Mouse (Mus musculus): ENCODE measurements around the gene Nop58. TPM values are rescaled to one million over a fixed set of nuclear protein-coding genes. Genes with fewer than 3 reads are reported as not detected.
A peak's percentile ranks its signal among the peaks of the same experiment; 100 is the strongest.

The Nop58 gene
- polyA plus RNA-seq, 1 experiment from 2014 or later, result 237 TPM

GRCm38 (mm10) chr1:59663456-59664135 is 21.2 kb upstream of the Nop58 start:
- no peak for ATAC-seq (ENCODE audit: insufficient read depth, low FRiP score, low TSS enrichment)
- no peak overlapping the region for H3K4me3 ChIP-seq (ENCODE audit: low read depth, low read length)
- 95% methylated on average over 3 of the region's 3 CpGs for WGBS

GRCm38 (mm10) chr1:59668871-59669270 is 15.9 kb upstream of the Nop58 start:
- H3K36me3 ChIP-seq (ENCODE audit: control insufficient read depth, insufficient read depth, low read length), result no peaks in the 10 kb centered on the region
- H3K27ac ChIP-seq (ENCODE audit: low read depth, low read length), result no peak overlapping the region
- H3K9me3 ChIP-seq (ENCODE audit: control insufficient read depth, low read length), result no peaks in the 10 kb centered on the region
- no peaks in the 10 kb centered on the region for H3K27me3 ChIP-seq (ENCODE audit: control insufficient read depth, insufficient read depth, low read length)
- WGBS, result 86% methylated on average over 2 of the region's 2 CpGs
- no peak overlapping the region for H3K9ac ChIP-seq (ENCODE audit: low read length)
- no peak for ATAC-seq (ENCODE audit: insufficient read depth, low FRiP score, low TSS enrichment)
- H3K4me1 ChIP-seq (ENCODE audit: control insufficient read depth, insufficient read depth, low read length), result peaks cover 8% of the 10 kb centered on the region
- H3K4me2 ChIP-seq (ENCODE audit: low read depth), result no peak overlapping the region
- no peak overlapping the region for H3K4me3 ChIP-seq (ENCODE audit: low read depth, low read length)
- DNase-seq (ENCODE audit: low spot score), result no peak

More at GRCm38 (mm10) chr1:59663456-59664135, 21.2 kb upstream of the Nop58 start:
- Histone ChIP-seq H3K9me3 (ENCODE audit: control insufficient read depth, low read length) (no peaks in the 10 kb centered on the region), H3K27ac (ENCODE audit: low read depth, low read length) (no peak overlapping the region), H3K4me1 (ENCODE audit: control insufficient read depth, insufficient read depth, low read length) (no peaks in the 10 kb centered on the region), H3K27me3 (ENCODE audit: control insufficient read depth, insufficient read depth, low read length) (no peaks in the 10 kb centered on the region), H3K4me2 (ENCODE audit: low read depth) (no peak overlapping the region), H3K36me3 (ENCODE audit: control insufficient read depth, insufficient read depth, low read length) (no peaks in the 10 kb centered on the region), H3K9ac (ENCODE audit: low read length) (no peak overlapping the region)
- no peak for DNase-seq (ENCODE audit: low spot score)

GRCm38 (mm10) chr1:59669962-59670630 is 14.7 kb upstream of the Nop58 start:
- Histone ChIP-seq H3K4me3 (ENCODE audit: low read depth, low read length) (peak overlapping the region; percentile 98), H3K4me1 (ENCODE audit: control insufficient read depth, insufficient read depth, low read length) (peaks cover 8% of the 10 kb centered on the region), H3K4me2 (ENCODE audit: low read depth) (peak overlapping the region; percentile 65), H3K27ac (ENCODE audit: low read depth, low read length) (peak overlapping the region; percentile 89), H3K9ac (ENCODE audit: low read length) (peak overlapping the region; percentile 93), H3K36me3 (ENCODE audit: control insufficient read depth, insufficient read depth, low read length) (no peaks in the 10 kb centered on the region), H3K9me3 (ENCODE audit: control insufficient read depth, low read length) (no peaks in the 10 kb centered on the region), H3K27me3 (ENCODE audit: control insufficient read depth, insufficient read depth, low read length) (no peaks in the 10 kb centered on the region)
- DNase-seq (ENCODE audit: low spot score) (no peak), ATAC-seq (ENCODE audit: insufficient read depth, low FRiP score, low TSS enrichment) (no peak; the same call in 1 of the 2 replicates)
- WGBS, result under 1% methylated on average over 45 of the region's 54 CpGs

GRCm38 (mm10) chr1:59670641-59671168 is 14.1 kb upstream of the Nop58 start, which contains the start of gene Sumo1:
Sumo1 (minus strand) TSS chr1:59670834.
- peak within 1 kb of the TSS; percentile 93 for H3K9ac ChIP-seq (ENCODE audit: low read length)
- H3K36me3 ChIP-seq (ENCODE audit: control insufficient read depth, insufficient read depth, low read length), result no peaks in the 10 kb centered on the region
- H3K4me2 ChIP-seq (ENCODE audit: low read depth), result peak within 1 kb of the TSS; percentile 65
- ATAC-seq (ENCODE audit: insufficient read depth, low FRiP score, low TSS enrichment), result peak; percentile 94
- H3K4me1 ChIP-seq (ENCODE audit: control insufficient read depth, insufficient read depth, low read length), result peaks cover 8% of the 10 kb centered on the region
- under 1% methylated on average over 35 of the region's 36 CpGs for WGBS
- H3K4me3 ChIP-seq (ENCODE audit: low read depth, low read length), result peak within 1 kb of the TSS; percentile 98
- H3K27ac ChIP-seq (ENCODE audit: low read depth, low read length), result peak within 1 kb of the TSS; percentile 89
- H3K9me3 ChIP-seq (ENCODE audit: control insufficient read depth, low read length), result no peaks in the 10 kb centered on the region
- H3K27me3 ChIP-seq (ENCODE audit: control insufficient read depth, insufficient read depth, low read length), result no peaks in the 10 kb centered on the region
- peak; percentile 91 for DNase-seq (ENCODE audit: low spot score)

- Histone ChIP-seq H3K9me3 (ENCODE audit: control insufficient read depth, low read length) (no peaks in the 10 kb centered on the region), H3K9ac (ENCODE audit: low read length) (no peak overlapping the region), H3K36me3 (ENCODE audit: control insufficient read depth, insufficient read depth, low read length) (no peaks in the 10 kb centered on the region), H3K4me1 (ENCODE audit: control insufficient read depth, insufficient read depth, low read length) (peaks cover 8% of the 10 kb centered on the region), H3K4me3 (ENCODE audit: low read depth, low read length) (no peak overlapping the region), H3K4me2 (ENCODE audit: low read depth) (no peak overlapping the region), H3K27me3 (ENCODE audit: control insufficient read depth, insufficient read depth, low read length) (no peaks in the 10 kb centered on the region), H3K27ac (ENCODE audit: low read depth, low read length) (no peak overlapping the region)
- DNase-seq (ENCODE audit: low spot score) (no peak), ATAC-seq (ENCODE audit: insufficient read depth, low FRiP score, low TSS enrichment) (no peak)
- WGBS, result 99% methylated on average over 2 of the region's 2 CpGs
These were observed 11.1 kb upstream of the Nop58 start for GRCm38 (mm10) chr1:59673661-59674060.

- no peak for ATAC-seq (ENCODE audit: insufficient read depth, low FRiP score, low TSS enrichment)
- Histone ChIP-seq H3K27me3 (ENCODE audit: control insufficient read depth, insufficient read depth, low read length) (no peaks in the 10 kb centered on the region), H3K4me1 (ENCODE audit: control insufficient read depth, insufficient read depth, low read length) (peaks cover 11% of the 10 kb centered on the region), H3K9me3 (ENCODE audit: control insufficient read depth, low read length) (no peaks in the 10 kb centered on the region), H3K4me2 (ENCODE audit: low read depth) (peak overlapping the region; percentile 54), H3K9ac (ENCODE audit: low read length) (peak overlapping the region; percentile 48; the same call in 1 of the 2 replicates), H3K36me3 (ENCODE audit: control insufficient read depth, insufficient read depth, low read length) (no peaks in the 10 kb centered on the region), H3K4me3 (ENCODE audit: low read depth, low read length) (peak overlapping the region; percentile 73), H3K27ac (ENCODE audit: low read depth, low read length) (no peak overlapping the region)
- no peak for DNase-seq (ENCODE audit: low spot score)
- WGBS, result 12% methylated on average over 11 of the region's 11 CpGs
These were observed 599 bp upstream of the Nop58 start for GRCm38 (mm10) chr1:59683926-59684818.

GRCm38 (mm10) chr1:59687493-59687892 is 2.7 kb downstream of the Nop58 start:
- Histone ChIP-seq H3K36me3 (ENCODE audit: control insufficient read depth, insufficient read depth, low read length) (0 out of 2 replicates have a peak, but pooled peaks cover 2% of the 10 kb centered on the region), H3K9me3 (ENCODE audit: control insufficient read depth, low read length) (no peaks in the 10 kb centered on the region), H3K27ac (ENCODE audit: low read depth, low read length) (no peak overlapping the region), H3K4me1 (ENCODE audit: control insufficient read depth, insufficient read depth, low read length) (peaks cover 11% of the 10 kb centered on the region), H3K9ac (ENCODE audit: low read length) (no peak overlapping the region), H3K27me3 (ENCODE audit: control insufficient read depth, insufficient read depth, low read length) (no peaks in the 10 kb centered on the region), H3K4me2 (ENCODE audit: low read depth) (0 out of 2 replicates have a peak overlapping the region, but pooled peaks have one; percentile 4), H3K4me3 (ENCODE audit: low read depth, low read length) (no peak overlapping the region)
- DNase-seq (ENCODE audit: low spot score) (no peak), ATAC-seq (ENCODE audit: insufficient read depth, low FRiP score, low TSS enrichment) (no peak)
- WGBS, result 85% methylated on average over 1 of the region's 1 CpGs

- H3K27me3 ChIP-seq (ENCODE audit: control insufficient read depth, insufficient read depth, low read length), result no peaks in the 10 kb centered on the region
- H3K36me3 ChIP-seq (ENCODE audit: control insufficient read depth, insufficient read depth, low read length), result peaks cover 5% of the 10 kb centered on the region; the same call in 1 of the 2 replicates
- no peak for DNase-seq (ENCODE audit: low spot score)
- no peak overlapping the region for H3K27ac ChIP-seq (ENCODE audit: low read depth, low read length)
- H3K4me2 ChIP-seq (ENCODE audit: low read depth), result no peak overlapping the region
- 92% methylated on average over 5 of the region's 5 CpGs for WGBS
- H3K4me3 ChIP-seq (ENCODE audit: low read depth, low read length), result no peak overlapping the region
- no peaks in the 10 kb centered on the region for H3K9me3 ChIP-seq (ENCODE audit: control insufficient read depth, low read length)
- peaks cover 11% of the 10 kb centered on the region for H3K4me1 ChIP-seq (ENCODE audit: control insufficient read depth, insufficient read depth, low read length)
- ATAC-seq (ENCODE audit: insufficient read depth, low FRiP score, low TSS enrichment), result no peak
- H3K9ac ChIP-seq (ENCODE audit: low read length), result no peak overlapping the region
These were observed 5.7 kb downstream of the Nop58 start for GRCm38 (mm10) chr1:59690467-59690866.

Data from neural tube, embryonic 11.5 days (tissue).